Mouse (Mus musculus) layer of hippocampus, postnatal 14 days (tissue): ENCODE measurements around the gene Dlx5. TPM values are rescaled to one million over a fixed set of nuclear protein-coding genes. Genes with fewer than 3 reads are reported as not detected.

Experiments
- total RNA-seq, 2 experiments: library from RNA; stranded (reverse); gene quantifications; 2 replicates each; pipeline ENCODE4 v1.2.3; 2021

The Dlx5 gene
- total RNA-seq, 2 experiments from 2014 or later: 4.7 to 6.1 TPM

Other genes with a start within 250 kb of the Dlx5 start
- 10 to 100 TPM in 1 of 2 experiments, 1 to 10 TPM in 1; 8.3 to 10.1 TPM for gene Dlx6, start 18.8 kb downstream of the Dlx5 start, total RNA-seq
- gene Sdhaf3, start 73.9 kb upstream of the Dlx5 start, total RNA-seq: 1 to 10 TPM; 4.4 to 4.7 TPM